Mouse (Mus musculus) liver, embryonic 11.5 days (tissue): ENCODE measurements around the gene Mllt3. TPM values are rescaled to one million over a fixed set of nuclear protein-coding genes. Genes with fewer than 3 reads are reported as not detected.

Experiments
- ATAC-seq: fragments of 200-750 bp; cut with Nextera tagmentation; replicated peaks from 2 replicates; pipeline ENCODE4 v1.8.0; 2017; ENCODE audit warnings: moderate number of reproducible peaks, mild to moderate bottlenecking, moderate TSS enrichment, moderate library complexity; ENCODE audit not compliant: low FRiP score
- DNase-seq: peaks from one replicate; pipeline ENCODE4 v3.0.0-alpha.2; 2017; ENCODE audit warnings: low spot score
- H3K27ac ChIP-seq: fragments of 300-500 bp; sonication (generic); 2 replicates; pipeline ENCODE4 v1.5.1; 2014; ENCODE audit warnings: mild to moderate bottlenecking, low read depth, low read length, control low read depth
- H3K27me3 ChIP-seq: fragments of 300-500 bp; sonication (generic); replicated peaks from 2 replicates; pipeline ENCODE4 v1.6.1; 2014; ENCODE audit warnings: low read length, mixed read lengths; ENCODE audit not compliant: control insufficient read depth, insufficient read depth
- H3K36me3 ChIP-seq: fragments of 300-500 bp; sonication (generic); 2 replicates; pipeline ENCODE4 v1.6.1; 2014; ENCODE audit warnings: mild to moderate bottlenecking, low read length, moderate library complexity, mixed read lengths; ENCODE audit not compliant: control insufficient read depth, insufficient read depth
- H3K4me1 ChIP-seq: fragments of 300-500 bp; sonication (generic); replicated peaks from 2 replicates; pipeline ENCODE4 v1.6.1; 2014; ENCODE audit warnings: low read length, mixed read lengths; ENCODE audit not compliant: control insufficient read depth, insufficient read depth
- H3K4me2 ChIP-seq: fragments of 300-500 bp; sonication (generic); 2 replicates; pipeline ENCODE4 v1.6.1; 2014; ENCODE audit warnings: mild to moderate bottlenecking, control low read depth, moderate library complexity
- H3K4me3 ChIP-seq: fragments of 300-500 bp; sonication (generic); 2 replicates; pipeline ENCODE4 v1.5.1; 2014; ENCODE audit warnings: low read depth, low read length, control low read depth
- H3K9ac ChIP-seq: fragments of 300-500 bp; sonication (generic); 2 replicates; pipeline ENCODE4 v1.6.1; 2014; ENCODE audit warnings: low read depth, low read length, control low read depth
- H3K9me3 ChIP-seq: fragments of 300-500 bp; sonication (generic); 2 replicates; pipeline ENCODE4 v1.6.1; 2016; ENCODE audit warnings: low read length, inconsistent platforms, mixed read lengths; ENCODE audit not compliant: control insufficient read depth
- whole genome bisulfite sequencing: fragments of 180-500 bp; shearing (Covaris S2); extraction: QIAGEN DNeasy Blood & Tissue Kit; methylation state at CpG from one replicate; pipeline ENCODE4 v1.1.7; 2014; 5-methylcytosine and 5-hydroxymethylcytosine counted together
- polyA plus RNA-seq: library from polyadenylated mRNA; unstranded; fragments of >200 nt; fragmentation: Nextera tagmentation; extraction: Ambion mirVana; gene quantifications from 2 replicates; pipeline ENCODE4 v1.2.1, GENCODE M21; 2014

Gene Mllt3
- polyA plus RNA-seq, 1 experiment from 2014 or later = 77.5 TPM

DNA sequence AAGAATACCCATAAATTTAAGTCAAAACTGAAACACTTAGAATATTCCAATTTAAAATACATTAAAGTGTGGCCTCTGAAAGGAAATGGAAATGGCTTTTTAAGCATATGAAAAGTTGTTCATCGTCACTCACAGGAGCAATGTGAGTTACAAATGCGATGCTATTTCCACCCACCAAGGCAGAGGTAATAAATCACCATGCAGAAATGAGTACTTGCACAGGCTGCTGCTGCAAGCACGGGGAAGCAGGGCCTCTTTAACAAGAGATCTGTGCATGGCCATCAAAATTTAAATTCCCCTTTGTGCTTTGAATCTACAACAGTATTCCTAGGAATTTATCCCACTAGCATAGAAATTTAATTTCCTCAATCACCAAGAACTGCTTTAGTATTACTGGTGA, 167.3 kb downstream of the Mllt3 start:
- Histone ChIP-seq H3K4me1 (no peaks in the 10 kb centered on the region), H3K36me3 (no peaks in the 10 kb centered on the region), H3K9me3 (no peaks in the 10 kb centered on the region), H3K9ac (no peak overlapping the region), H3K4me2 (no peak overlapping the region), H3K27me3 (no peaks in the 10 kb centered on the region), H3K4me3 (no peak overlapping the region), H3K27ac (no peak overlapping the region)
- DNase-seq (no peak), ATAC-seq (no peak)
- WGBS = 68% methylated on average over 3 of the region's 3 CpGs

GRCm38 (mm10) chr4:87865041-87865440, 168.1 kb downstream of the Mllt3 start:
- no peaks in the 10 kb centered on the region for H3K27me3 ChIP-seq
- H3K9ac ChIP-seq = no peak overlapping the region
- no peak for ATAC-seq
- no peak for DNase-seq
- H3K9me3 ChIP-seq = no peaks in the 10 kb centered on the region
- H3K36me3 ChIP-seq = no peaks in the 10 kb centered on the region
- H3K27ac ChIP-seq = no peak overlapping the region
- H3K4me1 ChIP-seq = no peaks in the 10 kb centered on the region
- no peak overlapping the region for H3K4me2 ChIP-seq
- H3K4me3 ChIP-seq = no peak overlapping the region
- 73% methylated on average over 3 of the region's 3 CpGs for WGBS

DNA sequence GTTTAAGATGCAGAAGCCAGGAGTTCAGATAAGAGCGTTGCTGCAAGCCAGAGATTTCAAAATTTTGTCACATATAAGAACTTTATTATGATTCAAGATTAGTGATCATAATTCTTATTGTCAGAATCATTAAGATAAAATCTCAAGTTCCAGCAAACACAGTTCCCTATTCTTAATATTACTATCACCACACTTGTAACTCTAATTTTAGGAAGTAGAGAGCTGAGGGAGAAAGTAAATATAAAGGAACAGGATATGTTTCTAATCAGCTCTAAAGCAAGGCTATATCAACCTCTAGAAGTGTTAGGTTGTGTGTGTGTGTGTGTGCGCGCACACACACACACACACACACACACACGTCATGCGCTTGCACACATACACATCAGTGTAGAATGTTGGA, 170.0 kb downstream of the Mllt3 start:
- WGBS = 90% methylated on average over 5 of the region's 5 CpGs
- H3K4me3 ChIP-seq = no peak overlapping the region
- no peak overlapping the region for H3K27ac ChIP-seq

DNA sequence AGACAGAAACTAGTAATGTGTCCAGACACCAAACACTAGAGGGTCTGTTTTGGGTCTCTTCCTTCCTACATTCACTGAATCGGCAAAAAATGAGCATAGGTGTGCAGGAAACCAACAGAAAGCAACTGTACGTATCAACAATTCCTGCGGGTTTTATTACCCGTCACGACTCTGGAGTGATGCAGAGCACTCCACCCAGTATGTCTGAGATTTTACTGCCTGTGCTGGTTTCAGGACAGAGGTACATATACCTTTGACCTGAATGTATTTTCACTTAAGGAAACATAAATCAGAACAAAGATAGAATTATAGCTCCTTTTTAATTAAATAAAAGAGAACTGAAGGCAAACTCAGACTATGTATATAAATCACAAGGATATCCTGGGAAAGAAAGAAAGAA, 172.4 kb downstream of the Mllt3 start:
- Histone ChIP-seq H3K9ac (no peak overlapping the region), H3K36me3 (no peaks in the 10 kb centered on the region), H3K4me3 (no peak overlapping the region), H3K4me1 (no peaks in the 10 kb centered on the region; the same call in none of the 2 replicates), H3K27ac (no peak overlapping the region), H3K4me2 (no peak overlapping the region), H3K9me3 (no peaks in the 10 kb centered on the region), H3K27me3 (no peaks in the 10 kb centered on the region)
- ATAC-seq (no peak), DNase-seq (no peak)
- whole genome bisulfite sequencing = 86% methylated on average over 5 of the region's 5 CpGs

More for the DNA sequence above, 170.0 kb downstream of the Mllt3 start:
- H3K9me3 ChIP-seq = no peaks in the 10 kb centered on the region
- no peaks in the 10 kb centered on the region; the same call in 1 of the 2 replicates for H3K4me1 ChIP-seq
- no peak overlapping the region for H3K4me2 ChIP-seq
- ATAC-seq (no peak), DNase-seq (no peak)
- H3K36me3 ChIP-seq = no peaks in the 10 kb centered on the region
- no peak overlapping the region for H3K9ac ChIP-seq
- no peaks in the 10 kb centered on the region for H3K27me3 ChIP-seq

- Histone ChIP-seq H3K4me3 (no peak overlapping the region), H3K36me3 (no peaks in the 10 kb centered on the region), H3K9ac (no peak overlapping the region), H3K4me2 (no peak overlapping the region), H3K4me1 (no peaks in the 10 kb centered on the region; the same call in none of the 2 replicates), H3K27ac (no peak overlapping the region), H3K9me3 (no peaks in the 10 kb centered on the region), H3K27me3 (no peaks in the 10 kb centered on the region)
- 51% methylated on average over 4 of the region's 4 CpGs for WGBS
- DNase-seq (no peak), ATAC-seq (no peak)
Observed at GRCm38 (mm10) chr4:87859148-87859547, 174.0 kb downstream of the Mllt3 start.

GRCm38 (mm10) chr4:87857982-87858381, 175.2 kb downstream of the Mllt3 start:
- no peaks in the 10 kb centered on the region for H3K36me3 ChIP-seq
- no peaks in the 10 kb centered on the region for H3K27me3 ChIP-seq
- no peaks in the 10 kb centered on the region; the same call in none of the 2 replicates for H3K4me1 ChIP-seq
- no peak for ATAC-seq
- H3K4me3 ChIP-seq = no peak overlapping the region
- H3K4me2 ChIP-seq = no peak overlapping the region
- H3K9me3 ChIP-seq = no peaks in the 10 kb centered on the region
- no peak overlapping the region for H3K27ac ChIP-seq
- no peak for DNase-seq
- WGBS = 96% methylated on average over 1 of the region's 1 CpGs
- no peak overlapping the region for H3K9ac ChIP-seq

DNA sequence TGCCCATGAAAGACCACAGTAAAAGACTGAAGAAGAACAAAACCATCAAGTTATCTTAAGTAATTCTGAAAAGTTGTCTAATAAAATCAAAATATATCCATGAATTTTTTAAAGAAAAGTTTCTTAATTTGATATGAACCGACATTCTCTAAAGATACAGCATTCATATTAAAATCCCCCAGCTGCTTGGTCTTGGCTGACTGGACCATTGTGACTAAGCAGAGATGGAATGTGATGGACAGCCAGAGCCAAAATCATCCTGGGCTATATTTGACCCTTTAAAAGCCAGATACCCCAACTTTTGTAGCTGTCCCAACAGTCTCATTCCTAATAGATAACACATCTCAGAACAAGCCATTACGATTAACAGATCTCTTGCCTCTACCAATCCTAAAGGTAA, 180.7 kb downstream of the Mllt3 start:
- Histone ChIP-seq H3K4me1 (no peaks in the 10 kb centered on the region), H3K27ac (no peak overlapping the region), H3K4me3 (no peak overlapping the region), H3K9ac (no peak overlapping the region), H3K9me3 (no peaks in the 10 kb centered on the region), H3K4me2 (no peak overlapping the region), H3K36me3 (no peaks in the 10 kb centered on the region), H3K27me3 (no peaks in the 10 kb centered on the region)
- ATAC-seq = no peak
- 90% methylated on average over 2 of the region's 2 CpGs for WGBS
- DNase-seq = no peak

DNA sequence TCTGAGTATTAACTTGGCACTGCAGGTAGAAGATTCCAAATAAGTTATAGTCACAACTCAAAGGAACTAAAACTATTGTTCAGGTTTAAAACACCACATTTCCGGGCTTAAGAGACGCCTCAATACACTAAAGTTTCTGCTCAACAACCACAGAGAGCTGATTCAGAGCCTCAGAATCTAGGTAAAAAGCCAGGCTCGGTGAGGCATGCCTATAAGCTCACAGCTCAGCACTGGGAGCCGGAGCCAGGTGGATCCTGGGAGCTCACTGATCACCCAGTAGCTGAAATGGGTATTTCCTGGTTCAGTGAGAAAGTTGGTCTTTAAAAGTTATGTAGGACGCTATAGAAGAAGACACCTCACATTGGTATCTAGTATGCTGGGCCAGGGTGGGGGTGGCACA, 183.1 kb downstream of the Mllt3 start:
- Histone ChIP-seq H3K27ac (no peak overlapping the region), H3K4me2 (no peak overlapping the region), H3K9ac (no peak overlapping the region), H3K9me3 (no peaks in the 10 kb centered on the region), H3K4me1 (no peaks in the 10 kb centered on the region), H3K4me3 (no peak overlapping the region), H3K27me3 (no peaks in the 10 kb centered on the region), H3K36me3 (no peaks in the 10 kb centered on the region)
- DNase-seq = no peak
- WGBS = 84% methylated on average over 5 of the region's 5 CpGs
- no peak for ATAC-seq

DNA sequence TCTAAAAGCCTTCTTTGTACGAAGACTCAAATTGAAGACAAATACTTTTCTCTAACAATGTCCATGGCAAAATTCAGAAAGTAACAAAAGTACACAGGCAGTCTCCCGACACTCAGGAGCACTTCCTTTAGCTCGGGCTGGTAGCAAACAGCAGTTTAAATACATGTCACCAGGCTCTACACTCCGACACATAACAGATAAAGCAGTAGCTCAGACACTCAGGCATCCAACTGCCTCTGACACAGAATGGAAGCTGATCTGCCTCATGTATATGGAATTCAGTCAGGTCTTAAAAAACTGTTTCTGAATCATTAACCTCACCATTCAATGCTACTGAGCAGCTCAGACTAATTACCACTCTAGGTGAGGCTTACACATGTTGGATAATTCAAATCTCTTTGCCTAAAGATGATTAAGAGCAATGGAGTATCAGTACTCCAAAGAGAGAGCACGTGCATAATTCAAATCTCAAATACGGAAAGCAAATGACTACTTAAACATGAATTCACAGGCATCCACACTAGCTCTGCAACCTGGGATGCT, 188.4 kb downstream of the Mllt3 start:
- H3K27ac ChIP-seq = no peak overlapping the region
- H3K4me1 ChIP-seq = no peaks in the 10 kb centered on the region; the same call in 1 of the 2 replicates
- H3K36me3 ChIP-seq = no peaks in the 10 kb centered on the region
- no peaks in the 10 kb centered on the region for H3K27me3 ChIP-seq
- no peak overlapping the region for H3K4me3 ChIP-seq
- WGBS = 66% methylated on average over 6 of the region's 6 CpGs
- no peaks in the 10 kb centered on the region for H3K9me3 ChIP-seq
- no peak overlapping the region for H3K4me2 ChIP-seq
- H3K9ac ChIP-seq = no peak overlapping the region
- ATAC-seq = no peak
- no peak for DNase-seq
